Mouse (Mus musculus) lung, postnatal 25 days (tissue): Measurements from ENCODE around the gene Fam98a.

ENCODE experiments used
- DNase-seq: peaks from one replicate; pipeline ENCODE4 v3.0.0; 2022; ENCODE audit warnings: low spot score

Gene Fam98a

GRCm38 (mm10) chr17:75521236-75521842, 30.4 kb downstream of the Fam98a start:
- DNase-seq = no peak

- no peak for DNase-seq
Measured at GRCm38 (mm10) chr17:75519239-75519900, 32.4 kb downstream of the Fam98a start.

- no peak for DNase-seq
Measured at GRCm38 (mm10) chr17:75518181-75518901, 33.4 kb downstream of the Fam98a start.

- DNase-seq = peak; percentile 13
Measured at GRCm38 (mm10) chr17:75516591-75516990, 35.2 kb downstream of the Fam98a start.

- DNase-seq = no peak
Measured at GRCm38 (mm10) chr17:75509257-75509656, 42.5 kb downstream of the Fam98a start.

GRCm38 (mm10) chr17:75506708-75507641, 44.8 kb downstream of the Fam98a start:
- DNase-seq = no peak

GRCm38 (mm10) chr17:75506097-75506675, 45.6 kb downstream of the Fam98a start:
- no peak for DNase-seq

- DNase-seq = no peak
Measured at GRCm38 (mm10) chr17:75505053-75505452, 46.7 kb downstream of the Fam98a start.

GRCm38 (mm10) chr17:75503031-75503430, 48.7 kb downstream of the Fam98a start:
- DNase-seq = no peak

- no peak for DNase-seq
Measured at GRCm38 (mm10) chr17:75498241-75498651, 53.5 kb downstream of the Fam98a start.

GRCm38 (mm10) chr17:75495213-75495612, 56.5 kb downstream of the Fam98a start:
- no peak for DNase-seq
